In genomic region chr11:68195168-68195567, GRCm38 (mm10) we compare ENCODE assay signal across 15 mouse cellular contexts.
DNase-seq lines count a peak whose midpoint lies in the region; ATAC-seq and TF ChIP-seq lines count a peak whose summit lies in the region.
"Had no signal": no experiment of that assay in that cellular context is flagged by ENCODE, and none has a peak within 500 bp of the region (broad histone marks: within the 10 kb centered on the region; RNA-seq: fewer than 3 reads in every experiment).

No protein-coding gene starts in this region.

- no peak for TF ChIP-seq POLR2A in embryonic fibroblast, embryonic 13.5 days (IDR thresholded peaks at IDR 0.05; ENCODE audit: low read depth, low read length)

- peak; percentile 37 for TF ChIP-seq CTCF in heart, postnatal 0 days (IDR thresholded peaks at IDR 0.05; ENCODE audit: low read depth)
- peak; percentile 65; the same call in 1 of the 2 replicates for TF ChIP-seq CTCF in embryonic fibroblast, embryonic 13.5 days (IDR thresholded peaks at IDR 0.05; ENCODE audit: borderline replicate concordance, insufficient read depth, low read length)

- peak; percentile 32 for DNase-seq in heart, postnatal 0 days (ENCODE audit: low spot score)
- no peak for DNase-seq in heart, postnatal 10 days
- no peak for DNase-seq in midbrain, embryonic 10.5 days (ENCODE audit: low spot score)
- no peak for DNase-seq in midbrain, embryonic 11.5 days (ENCODE audit: low spot score, missing footprints)
- DNase-seq in spleen, postnatal 36 days (ENCODE audit: low spot score in 2 of 2) = no peak
- DNase-seq: cerebellum, adult 8-10 months; kidney, postnatal 25 days; right cerebral cortex, adult 18-20 months had no signal

- TF ChIP-seq EP300 in heart, postnatal 0 days (IDR thresholded peaks at IDR 0.05; ENCODE audit: low read depth) = no peak

- intact Hi-C loops in heart, postnatal 10 days (cut with DNase I) = loop anchor here (5.0 kb wide), 1 partner anchor 108 kb away; no protein-coding TSS in a partner anchor

- H3K4me3 ChIP-seq in heart, postnatal 0 days (ENCODE audit: low read depth, low read length) = no peak overlapping the region
- H3K4me3 ChIP-seq in midbrain, embryonic 10.5 days = no peak overlapping the region
- H3K4me3 ChIP-seq in midbrain, embryonic 11.5 days (ENCODE audit: low read depth, low read length) = no peak overlapping the region
- no peak overlapping the region for H3K4me3 ChIP-seq in embryonic fibroblast, embryonic 13.5 days (ENCODE audit: insufficient read depth, low read length)
- H3K4me3 ChIP-seq in stomach, embryonic 16.5 days (replicated peaks; ENCODE audit: low read length) = no peak overlapping the region
- H3K4me3 ChIP-seq: hindbrain, embryonic 13.5 days; left cerebral cortex, adult 2 months; midbrain, embryonic 12.5 days; neural tube, embryonic 13.5 days had no signal

- peak overlapping the region; percentile 16; the same call in 1 of the 2 replicates for H3K27ac ChIP-seq in heart, postnatal 0 days (ENCODE audit: low read depth)
- H3K27ac ChIP-seq in midbrain, embryonic 10.5 days (replicated peaks) = peak overlapping the region; percentile 61; the same call in 1 of the 2 replicates
- H3K27ac ChIP-seq in midbrain, embryonic 11.5 days (ENCODE audit: low read depth, low read length) = no peak overlapping the region
- no peak overlapping the region for H3K27ac ChIP-seq in embryonic fibroblast, embryonic 13.5 days (ENCODE audit: insufficient read depth, low read length)
- peak overlapping the region; percentile 17 for H3K27ac ChIP-seq in stomach, embryonic 16.5 days (ENCODE audit: low read length)
- H3K27ac ChIP-seq: hindbrain, embryonic 13.5 days; left cerebral cortex, adult 2 months; liver, embryonic 14.5 days; midbrain, embryonic 12.5 days had no signal

- H3K9me3 ChIP-seq in heart, postnatal 0 days (replicated peaks; ENCODE audit: control insufficient read depth, low read length) = no peaks in the 10 kb centered on the region
- H3K9me3 ChIP-seq in midbrain, embryonic 10.5 days (replicated peaks) = no peaks in the 10 kb centered on the region
- H3K9me3 ChIP-seq in midbrain, embryonic 11.5 days (ENCODE audit: control insufficient read depth, low read length) = no peaks in the 10 kb centered on the region
- no peaks in the 10 kb centered on the region for H3K9me3 ChIP-seq in stomach, embryonic 16.5 days (replicated peaks; ENCODE audit: control insufficient read depth, low read length)
- H3K9me3 ChIP-seq: hindbrain, embryonic 13.5 days; midbrain, embryonic 12.5 days; neural tube, embryonic 13.5 days had no signal

- no peaks in the 10 kb centered on the region for H3K27me3 ChIP-seq in heart, postnatal 0 days (ENCODE audit: control insufficient read depth, insufficient read depth, low read length)
- peaks cover 14% of the 10 kb centered on the region for H3K27me3 ChIP-seq in midbrain, embryonic 10.5 days (ENCODE audit: low read depth, poor library complexity, severe bottlenecking)
- H3K27me3 ChIP-seq in midbrain, embryonic 11.5 days (ENCODE audit: control insufficient read depth, insufficient read depth, low read length) = no peaks in the 10 kb centered on the region
- no peaks in the 10 kb centered on the region for H3K27me3 ChIP-seq in stomach, embryonic 16.5 days (ENCODE audit: control insufficient read depth, insufficient read depth, low read length)

- H3K4me1 ChIP-seq in heart, postnatal 0 days (ENCODE audit: control insufficient read depth, insufficient read depth) = peaks cover 36% of the 10 kb centered on the region
- peaks cover 47% of the 10 kb centered on the region for H3K4me1 ChIP-seq in midbrain, embryonic 10.5 days
- peaks cover 9% of the 10 kb centered on the region for H3K4me1 ChIP-seq in midbrain, embryonic 11.5 days (ENCODE audit: control insufficient read depth, insufficient read depth, low read length)
- peaks cover 17% of the 10 kb centered on the region for H3K4me1 ChIP-seq in embryonic fibroblast, embryonic 13.5 days (ENCODE audit: control insufficient read depth, insufficient read depth, low read length)
- H3K4me1 ChIP-seq in stomach, embryonic 16.5 days (ENCODE audit: control insufficient read depth, insufficient read depth, low read length) = peaks cover 40% of the 10 kb centered on the region

- no peak overlapping the region for H3K4me2 ChIP-seq in heart, postnatal 0 days (ENCODE audit: low read depth, low read length)
- H3K4me2 ChIP-seq in midbrain, embryonic 11.5 days = no peak overlapping the region
- H3K4me2 ChIP-seq in stomach, embryonic 16.5 days (ENCODE audit: low read depth, low read length) = no peak overlapping the region
- H3K4me2 ChIP-seq: hindbrain, embryonic 13.5 days; midbrain, embryonic 12.5 days; neural tube, embryonic 13.5 days had no signal

- WGBS in heart, postnatal 0 days = 30% methylated on average over 6 of the region's 6 CpGs
- WGBS in midbrain, embryonic 10.5 days = 83% methylated on average over 6 of the region's 6 CpGs
- WGBS in midbrain, embryonic 11.5 days = 77% methylated on average over 6 of the region's 6 CpGs
- 53% methylated on average over 6 of the region's 6 CpGs for WGBS in stomach, embryonic 16.5 days

- ATAC-seq in heart, postnatal 0 days (ENCODE audit: insufficient read depth, low read depth) = peak; percentile 39; the same call in 1 of the 2 replicates
- no peak for ATAC-seq in midbrain, embryonic 11.5 days (ENCODE audit: low FRiP score)
- no peak for ATAC-seq in stomach, embryonic 16.5 days (ENCODE audit: insufficient read depth, low FRiP score)

- no peaks in the 10 kb centered on the region for H3K36me3 ChIP-seq in heart, postnatal 0 days (replicated peaks; ENCODE audit: control insufficient read depth, insufficient read depth, low read length)
- no peaks in the 10 kb centered on the region for H3K36me3 ChIP-seq in midbrain, embryonic 10.5 days
- H3K36me3 ChIP-seq in midbrain, embryonic 11.5 days (ENCODE audit: control insufficient read depth, insufficient read depth, low read length) = no peaks in the 10 kb centered on the region
- no peaks in the 10 kb centered on the region for H3K36me3 ChIP-seq in stomach, embryonic 16.5 days (ENCODE audit: control insufficient read depth, insufficient read depth, low read length)
- H3K36me3 ChIP-seq: hindbrain, embryonic 13.5 days; midbrain, embryonic 12.5 days; neural tube, embryonic 13.5 days had no signal

- no peak overlapping the region for H3K9ac ChIP-seq in heart, postnatal 0 days (replicated peaks; ENCODE audit: low read depth, low read length)
- H3K9ac ChIP-seq in midbrain, embryonic 11.5 days (ENCODE audit: low read length) = no peak overlapping the region
- peak overlapping the region; percentile 40; the same call in 1 of the 2 replicates for H3K9ac ChIP-seq in stomach, embryonic 16.5 days (ENCODE audit: low read length)
- H3K9ac ChIP-seq: hindbrain, embryonic 13.5 days; liver, embryonic 14.5 days; midbrain, embryonic 12.5 days; neural tube, embryonic 13.5 days had no signal

Comparison
In these comparisons a context has a peak if more than half of its experiments do, and no peak if none do; other contexts are left out.
1. H3K27ac ChIP-seq: peak in heart, postnatal 0 days (single experiment), midbrain, embryonic 10.5 days (single experiment) and stomach, embryonic 16.5 days (single experiment); none in midbrain, embryonic 11.5 days (single experiment) and embryonic fibroblast, embryonic 13.5 days (single experiment).